Mouse (Mus musculus) brown adipose tissue, adult 24 weeks (tissue): ENCODE measurements at regions not wholly inside any gene's neighbourhood (a gene's known extent, or its start where the extent isn't known, plus 50 kb on each side); places are given as distances from the start of the nearest gene placed in this dataset.

ENCODE experiments used
- H3K27ac ChIP-seq: fragments of 200-500 bp; replicated peaks from 2 replicates; pipeline ENCODE4 v1.5.1; 2012; ENCODE audit warnings: low read depth, mild to moderate bottlenecking, low read length
- H3K4me1 ChIP-seq: fragments of 200-500 bp; 2 replicates; pipeline ENCODE4 v1.6.1; 2012; ENCODE audit warnings: low read length, mixed read lengths; ENCODE audit not compliant: control insufficient read depth, insufficient read depth, insufficient read length
- H3K4me3 ChIP-seq: fragments of 200-500 bp; 2 replicates; pipeline ENCODE4 v1.5.1; 2012; ENCODE audit warnings: low read depth, mild to moderate bottlenecking, low read length, moderate library complexity; ENCODE audit not compliant: insufficient read depth

DNA sequence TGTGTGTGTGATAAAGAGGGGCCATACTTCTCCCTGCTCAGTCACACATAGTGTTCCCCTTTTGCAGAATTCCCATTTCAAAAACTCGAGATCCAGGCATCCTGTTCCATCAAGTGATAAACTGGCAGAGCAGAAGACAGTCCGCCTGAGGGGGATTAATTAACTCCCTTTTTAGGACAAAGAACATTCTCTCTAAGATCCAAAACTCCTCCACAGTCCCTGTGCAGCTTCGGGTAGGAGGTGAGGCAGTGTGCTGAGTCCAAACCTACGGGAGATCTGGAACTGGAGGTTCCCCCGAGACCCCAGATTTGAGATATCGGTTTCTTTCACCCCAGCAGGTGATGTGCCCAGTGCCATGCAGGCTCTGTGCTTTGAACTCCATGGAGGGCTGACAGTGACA is 129.2 kb downstream of the 9530068E07Rik start:
- Histone ChIP-seq H3K4me3 (no peak overlapping the region), H3K27ac (no peak overlapping the region), H3K4me1 (no peaks in the 10 kb centered on the region)

- H3K27ac ChIP-seq = no peak overlapping the region
- no peaks in the 10 kb centered on the region for H3K4me1 ChIP-seq
- H3K4me3 ChIP-seq = no peak overlapping the region
Measured at GRCm38 (mm10) chr11:52526306-52526705, 130.1 kb downstream of the 9530068E07Rik start.

- Histone ChIP-seq H3K4me1 (peaks cover 3% of the 10 kb centered on the region; the same call in 1 of the 2 replicates), H3K27ac (peak overlapping the region; percentile 87), H3K4me3 (no peak overlapping the region)
Measured at GRCm38 (mm10) chr11:52533379-52533778, 137.2 kb downstream of the 9530068E07Rik start.

- no peak overlapping the region for H3K4me3 ChIP-seq
- H3K27ac ChIP-seq = no peak overlapping the region
- peaks cover 3% of the 10 kb centered on the region; the same call in 1 of the 2 replicates for H3K4me1 ChIP-seq
Measured at GRCm38 (mm10) chr11:52534586-52534985, 138.4 kb downstream of the 9530068E07Rik start.

DNA sequence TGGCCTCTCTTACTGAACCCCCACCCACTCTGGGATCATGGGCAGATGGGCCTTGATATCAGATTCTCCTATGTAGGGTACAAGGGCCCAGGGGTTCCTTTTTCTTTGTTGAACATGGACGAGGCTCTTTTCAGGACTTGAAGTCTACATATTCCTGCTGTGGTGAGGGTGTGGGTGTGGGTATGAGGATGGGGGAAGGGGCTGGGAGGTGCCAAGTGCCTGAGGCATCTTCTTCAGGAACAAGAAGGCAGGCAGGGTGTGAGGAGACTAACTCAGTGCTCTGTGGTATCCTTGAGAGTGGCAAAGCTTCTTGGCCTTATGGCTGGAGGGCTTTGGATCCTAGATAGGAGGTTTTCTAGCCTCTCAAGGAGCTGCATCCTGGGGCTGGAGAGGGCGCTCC is 140.0 kb downstream of the 9530068E07Rik start:
- no peak overlapping the region for H3K27ac ChIP-seq
- H3K4me1 ChIP-seq = peaks cover 3% of the 10 kb centered on the region
- no peak overlapping the region for H3K4me3 ChIP-seq

- H3K4me1 ChIP-seq = peaks cover 3% of the 10 kb centered on the region
Measured at GRCm38 (mm10) chr11:52536841-52537240, 140.6 kb downstream of the 9530068E07Rik start.

GRCm38 (mm10) chr11:52537819-52538435 is 141.7 kb downstream of the 9530068E07Rik start:
- peaks cover 1% of the 10 kb centered on the region for H3K4me1 ChIP-seq
- H3K4me3 ChIP-seq = no peak overlapping the region
- H3K27ac ChIP-seq = no peak overlapping the region

More at GRCm38 (mm10) chr11:52536841-52537240, 140.6 kb downstream of the 9530068E07Rik start:
- Histone ChIP-seq H3K27ac (no peak overlapping the region), H3K4me3 (no peak overlapping the region)

GRCm38 (mm10) chr11:52541210-52541609 is 145.0 kb downstream of the 9530068E07Rik start:
- Histone ChIP-seq H3K4me3 (no peak overlapping the region), H3K27ac (no peak overlapping the region), H3K4me1 (no peaks in the 10 kb centered on the region; the same call in 1 of the 2 replicates)

DNA sequence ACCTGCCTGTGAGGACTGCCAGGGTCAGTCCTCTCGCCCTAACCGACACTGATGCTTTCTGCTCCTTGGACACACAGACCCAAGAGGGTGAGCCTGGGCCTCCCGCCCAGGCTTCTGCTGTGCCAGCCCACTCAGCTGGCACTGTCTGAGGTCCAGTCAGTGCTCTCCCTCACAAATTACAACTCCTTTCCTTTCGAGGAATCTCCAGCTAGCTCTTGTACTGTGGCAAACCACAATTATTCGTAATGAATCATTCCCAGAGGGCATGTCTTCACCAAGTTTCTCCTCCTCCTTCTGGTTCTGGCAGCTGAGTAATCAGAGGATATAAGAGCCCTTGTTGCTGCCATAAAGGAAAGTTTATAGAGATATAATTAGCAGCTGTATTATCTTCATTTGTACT is 155.2 kb downstream of the 9530068E07Rik start:
- H3K27ac ChIP-seq = no peak overlapping the region
- no peak overlapping the region for H3K4me3 ChIP-seq
- no peaks in the 10 kb centered on the region for H3K4me1 ChIP-seq

- Histone ChIP-seq H3K27ac (no peak overlapping the region), H3K4me3 (no peak overlapping the region), H3K4me1 (no peaks in the 10 kb centered on the region)
Measured at GRCm38 (mm10) chr11:52552860-52553259, 156.6 kb downstream of the 9530068E07Rik start.

DNA sequence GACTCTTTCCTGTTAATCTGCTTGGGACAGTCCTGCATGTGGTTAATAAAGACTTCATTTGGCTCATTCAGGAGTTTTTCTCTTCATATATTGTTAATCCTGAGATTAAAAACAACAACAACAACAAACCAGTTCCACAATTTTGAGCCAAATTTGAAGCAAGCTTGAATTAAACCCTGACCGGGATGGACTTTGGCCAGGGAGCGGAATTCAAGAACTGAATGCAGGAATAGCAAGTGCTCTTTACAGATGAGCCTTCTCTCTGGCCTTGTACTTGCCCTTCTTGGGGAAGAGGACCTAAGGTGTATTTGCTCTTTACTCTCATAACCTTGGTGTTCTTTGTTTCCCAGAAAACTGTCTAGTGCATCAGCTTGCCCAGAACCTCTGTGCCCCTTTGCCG is 161.6 kb downstream of the 9530068E07Rik start:
- no peak overlapping the region for H3K4me3 ChIP-seq
- no peak overlapping the region for H3K27ac ChIP-seq
- no peaks in the 10 kb centered on the region for H3K4me1 ChIP-seq

- no peak overlapping the region for H3K4me3 ChIP-seq
- H3K27ac ChIP-seq = no peak overlapping the region
- H3K4me1 ChIP-seq = no peaks in the 10 kb centered on the region
Measured at GRCm38 (mm10) chr11:52558782-52559181, 162.6 kb downstream of the 9530068E07Rik start.

- Histone ChIP-seq H3K4me1 (peaks cover 6% of the 10 kb centered on the region; the same call in 1 of the 2 replicates), H3K4me3 (no peak overlapping the region), H3K27ac (no peak overlapping the region)
Measured at GRCm38 (mm10) chr11:52561281-52561680, 165.1 kb downstream of the 9530068E07Rik start.

GRCm38 (mm10) chr11:52565457-52565856 is 169.2 kb downstream of the 9530068E07Rik start:
- Histone ChIP-seq H3K4me1 (peaks cover 6% of the 10 kb centered on the region; the same call in 1 of the 2 replicates), H3K4me3 (no peak overlapping the region), H3K27ac (no peak overlapping the region)

DNA sequence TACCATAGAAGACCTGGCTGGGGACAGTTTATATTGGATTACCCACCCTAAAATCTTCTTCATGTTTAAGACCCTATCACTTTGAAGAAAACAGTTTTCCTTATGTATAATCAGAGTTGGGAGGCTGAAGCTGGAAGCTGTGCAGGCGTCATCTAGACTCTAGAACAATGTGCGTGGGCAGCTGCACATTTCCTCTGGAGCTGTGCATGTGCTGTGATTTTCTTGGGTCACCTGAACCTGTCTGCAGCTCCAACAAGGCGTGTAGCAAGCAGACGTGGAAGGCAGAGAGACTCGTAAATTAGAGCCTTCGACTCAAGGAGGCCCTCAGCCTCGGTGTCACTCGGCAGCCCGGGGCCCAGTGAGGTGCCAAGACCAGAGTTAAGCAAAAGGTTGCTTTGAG is 169.8 kb downstream of the 9530068E07Rik start:
- Histone ChIP-seq H3K4me3 (no peak overlapping the region), H3K27ac (no peak overlapping the region), H3K4me1 (peaks cover 6% of the 10 kb centered on the region; the same call in 1 of the 2 replicates)

DNA sequence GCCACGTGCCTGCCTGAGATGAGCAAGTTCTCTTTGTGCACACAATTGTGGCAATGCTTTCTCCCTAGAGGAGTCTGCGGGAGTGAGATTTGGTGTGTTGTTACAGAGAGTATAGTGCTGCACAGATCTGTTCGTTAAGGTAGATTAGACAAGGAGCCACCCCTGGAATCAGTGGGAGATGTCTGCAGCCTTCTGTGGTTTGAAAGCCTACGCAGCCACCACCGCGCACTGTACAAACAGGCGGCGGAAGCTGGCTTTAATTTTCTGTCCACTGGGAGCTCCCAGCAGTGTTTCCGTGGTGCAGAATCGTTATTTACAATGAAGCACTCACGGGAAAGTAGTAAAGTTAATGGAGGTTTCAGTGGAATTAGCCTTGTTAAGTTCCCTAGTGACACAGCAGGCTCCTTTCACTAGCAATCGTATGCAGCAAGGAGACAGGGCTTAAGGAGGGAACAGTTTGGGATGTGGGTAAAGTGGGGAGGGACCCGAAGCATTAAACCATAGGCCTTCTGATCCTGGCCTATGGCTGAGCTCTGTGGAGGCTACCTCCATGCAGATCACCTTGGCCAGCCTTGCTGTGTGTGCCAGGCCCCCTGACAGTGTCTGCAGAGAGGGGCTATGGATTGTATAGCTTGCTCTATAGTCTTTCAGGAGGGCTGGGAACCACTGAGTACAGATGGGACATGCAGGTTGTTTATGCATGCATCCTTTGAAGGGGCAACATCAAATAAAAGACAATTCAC is 171.9 kb downstream of the 9530068E07Rik start:
- Histone ChIP-seq H3K4me1 (peaks cover 6% of the 10 kb centered on the region; the same call in 1 of the 2 replicates), H3K4me3 (no peak overlapping the region), H3K27ac (no peak overlapping the region)
